Mouse (Mus musculus): ENCODE results near the gene Rps10.
"Not testable (repeated sequence)": the region's sequence is repeated elsewhere in the genome, so short reads cannot be mapped to it uniquely, and the experiment has no call there.

GRCm38 (mm10) chr17:27635575-27635903 is 930 bp downstream of the Rps10 start:
- not testable (repeated sequence) for TF ChIP-seq CTCF (IDR thresholded peaks at IDR 0.05; ENCODE audit: borderline replicate concordance, extremely low read depth, insufficient read depth, insufficient read length); POLR2A (IDR thresholded peaks at IDR 0.05; ENCODE audit: borderline replicate concordance, extremely low read depth, insufficient read depth, insufficient read length, poor library complexity, severe bottlenecking)
